Mouse (Mus musculus) testis, adult 2 months (tissue): Measurements from ENCODE around the gene Rprd1b.

Experiments used
- CTCF ChIP-seq: fragments of 200-500 bp; IDR thresholded peaks from 2 replicates; pipeline ENCODE4 v1.5.1; 2012; ENCODE audit warnings: low read depth, mild to moderate bottlenecking, inconsistent platforms, low read length, moderate library complexity; ENCODE audit not compliant: control insufficient read depth, insufficient read depth, insufficient replicate concordance
- POLR2A ChIP-seq: fragments of 200-500 bp; IDR thresholded peaks from 2 replicates; pipeline ENCODE4 v1.6.1; 2012; ENCODE audit warnings: low read depth, mild to moderate bottlenecking, inconsistent platforms, low read length, moderate library complexity; ENCODE audit not compliant: control insufficient read depth

DNA sequence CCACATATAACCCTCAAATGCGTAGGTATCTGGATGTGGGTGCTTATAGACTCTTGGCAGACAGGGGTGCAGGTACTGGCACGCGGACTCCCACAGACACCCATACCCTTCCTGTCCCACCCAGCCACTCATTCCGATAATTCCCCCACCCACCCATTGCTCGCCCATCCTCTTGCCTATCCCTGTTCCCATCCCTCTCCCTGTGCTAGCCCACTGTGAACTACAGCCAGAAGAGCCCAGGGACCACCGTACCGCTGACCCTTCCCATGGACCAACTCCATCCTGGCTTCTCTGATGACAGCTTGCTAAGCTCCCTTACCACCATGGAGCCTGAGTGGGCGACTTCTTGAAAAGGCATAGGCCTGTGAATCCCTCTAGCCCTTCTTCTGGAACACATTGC is 118.7 kb downstream of the Rprd1b start:
- TF ChIP-seq POLR2A (no peak), CTCF (no peak)
